Mouse (Mus musculus) urinary bladder, postnatal 10 days (tissue): ENCODE measurements around the gene Gpr152.
"Not testable (repeated sequence)": the region's sequence is repeated elsewhere in the genome, so short reads cannot be mapped to it uniquely, and the experiment has no call there.

Experiments
- DNase-seq: peaks from one replicate; pipeline ENCODE4 v3.0.0; 2022; ENCODE audit warnings: low spot score

Gpr152 gene

DNA sequence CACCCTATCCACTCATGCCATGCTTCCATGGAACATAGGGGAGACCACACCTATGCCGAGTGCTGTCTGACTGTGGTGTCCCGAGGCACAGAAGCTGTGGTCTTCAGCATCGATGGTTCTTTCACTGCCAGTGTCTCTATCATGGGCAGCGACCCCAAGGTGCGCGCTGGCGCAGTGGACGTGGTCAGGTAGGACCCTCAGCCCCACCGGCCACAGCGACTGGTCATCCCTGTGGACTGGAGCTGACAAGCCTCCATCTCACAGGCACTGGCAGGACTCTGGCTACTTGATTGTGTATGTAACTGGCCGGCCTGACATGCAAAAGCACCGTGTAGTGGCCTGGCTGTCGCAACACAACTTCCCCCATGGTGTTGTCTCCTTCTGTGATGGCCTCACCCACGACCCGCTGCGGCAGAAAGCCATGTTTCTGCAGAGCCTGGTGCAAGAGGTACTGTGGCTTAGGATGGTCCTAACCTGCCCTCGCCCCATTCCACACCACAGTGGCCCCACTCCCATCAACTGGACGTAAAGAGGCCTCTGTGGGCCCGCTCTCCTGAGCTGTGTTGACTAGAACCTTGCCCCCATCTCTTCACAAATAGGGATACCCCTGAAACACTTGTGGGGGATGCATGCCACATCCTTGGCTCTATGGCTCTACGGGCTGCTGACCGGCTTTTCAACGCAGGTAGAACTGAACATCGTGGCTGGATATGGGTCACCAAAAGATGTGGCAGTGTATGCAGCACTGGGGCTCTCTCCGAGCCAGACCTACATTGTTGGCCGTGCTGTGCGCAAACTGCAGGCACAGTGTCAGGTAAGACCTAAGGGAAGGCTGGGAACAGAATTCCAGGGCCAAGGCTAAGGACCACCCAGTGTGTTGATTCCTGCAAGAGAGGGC is 27.3 kb upstream of the Gpr152 start:
- DNase-seq = no peak

DNA sequence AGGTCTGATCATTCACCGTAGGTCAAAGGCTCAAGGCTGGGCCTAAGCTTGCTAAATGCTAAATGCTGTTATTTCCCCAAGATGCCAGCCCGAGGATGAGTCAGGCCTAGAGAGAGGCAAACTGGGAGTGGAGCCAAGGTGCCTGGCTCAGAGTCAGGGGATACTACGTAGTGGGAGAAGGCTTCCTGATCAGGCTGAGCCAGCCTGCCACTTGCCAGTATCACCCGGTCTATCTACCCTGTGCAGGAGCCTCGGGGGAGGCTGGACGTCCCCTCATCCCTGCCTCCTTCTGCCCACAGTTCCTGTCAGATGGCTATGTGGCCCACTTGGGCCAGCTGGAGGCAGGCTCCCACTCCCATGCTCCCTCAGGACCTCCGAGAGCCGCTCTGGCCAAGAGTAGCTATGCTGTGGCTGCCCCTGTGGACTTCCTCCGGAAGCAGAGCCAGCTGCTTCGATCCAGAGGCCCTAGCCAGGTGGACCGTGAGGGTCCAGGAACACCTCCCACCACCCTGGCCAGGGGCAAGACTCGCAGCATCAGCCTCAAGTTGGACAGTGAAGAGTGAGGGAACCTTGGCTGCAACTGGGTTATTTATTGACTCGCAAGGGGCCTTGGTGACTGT is 26.3 kb upstream of the Gpr152 start:
- DNase-seq = peak; percentile 50

DNA sequence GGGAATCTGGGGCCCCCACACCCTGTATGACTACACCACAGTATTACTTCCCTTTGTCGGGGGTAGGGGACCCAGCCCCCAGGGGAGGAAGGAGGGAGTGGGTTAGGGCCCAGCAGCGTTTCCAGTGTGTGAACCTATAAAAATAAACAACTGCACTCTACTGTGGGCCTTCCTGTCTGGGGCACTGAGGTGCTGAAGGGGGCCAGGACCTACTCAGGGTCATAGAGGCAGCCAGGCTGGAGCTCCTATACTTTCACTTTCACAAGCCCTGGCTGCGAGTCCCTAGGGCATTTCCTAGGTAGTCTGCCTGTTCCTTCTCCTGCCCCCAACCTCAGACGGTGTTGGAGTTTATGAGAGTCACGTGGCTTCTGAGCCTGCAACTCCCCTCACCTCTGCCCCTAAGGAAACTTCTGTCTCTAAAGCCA is 25.8 kb upstream of the Gpr152 start:
- DNase-seq = no peak

DNA sequence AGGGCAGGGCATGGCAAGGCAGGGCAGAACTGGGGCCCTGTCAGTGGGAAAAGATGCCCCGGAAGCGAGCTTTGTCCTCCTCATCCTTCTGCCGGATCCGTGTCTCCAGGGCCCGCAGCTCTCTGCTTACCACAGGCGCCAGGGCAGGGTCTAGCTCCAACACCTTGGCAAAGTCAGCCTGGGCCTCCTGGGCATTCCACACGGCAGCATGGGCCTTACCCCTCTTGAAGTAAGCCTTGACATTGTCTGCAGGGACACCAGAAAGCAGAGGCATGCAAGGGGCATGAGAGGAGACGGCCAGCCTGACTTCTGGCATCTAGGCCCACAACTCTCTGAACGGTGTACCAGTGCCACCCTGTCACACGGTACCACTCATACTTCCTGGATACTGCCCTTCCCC is 25.0 kb upstream of the Gpr152 start:
- no peak for DNase-seq

DNA sequence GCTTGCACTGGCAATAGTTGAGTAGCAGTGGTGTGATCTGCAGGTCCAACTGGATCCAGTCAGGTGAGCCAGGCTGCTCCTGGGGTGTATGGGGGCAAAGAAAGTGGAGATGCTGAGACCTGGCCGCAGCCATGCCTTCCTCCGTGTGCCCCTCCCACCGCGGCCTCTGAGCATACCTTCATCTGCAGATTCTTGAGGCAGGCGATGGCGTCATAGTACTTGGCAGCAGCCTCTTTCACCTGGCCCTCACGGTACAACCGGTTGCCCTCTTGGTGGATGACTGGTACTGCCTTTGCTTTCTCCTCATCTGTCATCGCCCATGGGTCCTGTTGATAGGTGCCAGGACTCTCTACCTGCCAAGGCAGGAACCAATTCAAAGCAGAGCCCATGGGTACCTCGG is 24.4 kb upstream of the Gpr152 start:
- no peak for DNase-seq

DNA sequence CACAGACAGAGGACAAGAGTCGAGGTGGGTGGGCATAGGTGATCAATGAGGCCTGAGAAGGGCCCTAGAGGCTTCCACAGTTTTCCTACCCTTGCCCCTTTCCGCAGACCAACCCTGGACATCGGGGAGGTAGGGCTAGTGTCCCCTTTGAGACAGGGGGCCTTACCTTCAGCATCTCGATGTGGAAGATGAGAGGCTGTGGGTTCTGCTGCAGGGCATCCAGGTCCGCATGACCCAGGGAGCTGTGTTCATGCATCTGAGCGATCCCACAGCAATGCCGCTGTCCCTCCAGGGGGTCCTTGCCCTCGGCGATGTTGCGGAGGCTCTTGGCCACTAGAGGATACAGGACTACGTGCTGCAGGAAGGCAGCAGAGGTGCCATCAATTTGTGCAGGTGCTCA is 23.8 kb upstream of the Gpr152 start:
- DNase-seq = no peak

DNA sequence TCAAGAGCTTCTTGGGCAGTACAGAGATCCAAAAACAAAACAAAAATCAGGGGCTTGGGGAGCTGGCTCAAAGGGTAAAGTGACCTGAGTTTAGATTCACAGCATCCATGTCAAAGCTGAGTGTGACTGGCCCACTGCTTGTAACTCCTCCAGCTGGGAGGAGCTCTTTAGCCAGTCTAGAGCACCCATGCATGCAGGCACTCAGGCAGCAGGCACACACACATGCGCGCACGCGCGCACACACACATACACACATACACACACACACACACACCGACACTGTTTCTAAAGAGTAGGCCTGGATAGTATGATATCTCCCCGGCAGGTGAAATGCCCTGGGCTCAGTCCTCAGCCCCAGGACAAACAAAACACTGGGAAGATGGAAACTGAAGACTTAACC is 22.6 kb upstream of the Gpr152 start:
- DNase-seq = no peak

DNA sequence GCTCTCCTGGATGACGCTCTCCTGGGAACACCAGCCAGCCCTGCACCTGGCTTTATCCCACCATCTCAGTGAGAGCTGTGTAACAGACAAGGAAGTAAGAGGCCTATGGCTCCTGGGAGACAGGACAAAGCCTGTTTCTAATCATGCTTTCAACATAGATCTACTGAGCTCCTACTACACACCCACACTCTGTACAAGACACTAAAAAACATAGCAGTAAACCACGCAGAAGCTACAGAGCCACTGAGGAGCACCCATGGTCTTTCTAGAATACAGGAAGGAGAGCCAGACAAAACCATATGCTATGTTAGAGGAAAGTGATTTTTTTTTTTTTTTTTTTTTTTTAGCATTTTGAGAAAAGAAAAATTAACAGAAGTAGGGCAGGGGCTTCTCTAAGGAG is 21.2 kb upstream of the Gpr152 start:
- DNase-seq = no peak

DNA sequence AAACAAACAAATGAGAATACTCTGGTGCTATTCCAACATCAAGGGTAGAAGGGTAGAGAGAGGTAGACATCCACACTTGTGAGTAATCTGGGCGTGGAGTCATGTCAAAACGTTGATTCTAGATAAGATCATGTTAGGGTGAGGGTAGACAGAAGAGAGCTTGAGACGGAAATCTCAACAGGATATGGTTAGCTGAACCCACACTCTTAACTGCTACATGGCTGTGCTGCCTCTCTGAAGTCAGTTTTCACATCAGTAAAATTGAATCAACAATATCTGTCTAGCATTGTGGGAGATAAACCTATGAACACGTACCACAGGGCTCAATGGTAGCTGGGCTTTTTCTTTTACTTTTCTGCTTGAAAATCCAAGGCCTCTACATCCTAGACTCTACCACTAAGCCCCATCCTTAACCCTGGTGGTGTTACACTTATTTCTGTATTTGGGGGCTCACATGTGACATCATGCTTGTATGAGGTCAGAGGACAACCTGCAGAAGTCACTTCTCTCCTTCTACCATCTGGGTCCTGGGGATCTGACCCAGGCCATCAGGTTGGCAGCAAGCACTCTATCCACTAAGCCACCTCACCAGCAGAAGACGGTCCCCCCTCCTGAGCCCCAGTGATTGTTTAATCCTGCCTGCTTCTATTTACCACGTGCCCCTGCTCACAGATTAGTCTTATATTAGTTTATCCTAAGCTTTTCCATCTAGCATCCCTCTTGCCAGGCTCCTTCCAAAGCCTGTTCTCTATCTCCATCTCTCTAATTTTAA is 19.7 kb upstream of the Gpr152 start:
- DNase-seq = no peak

DNA sequence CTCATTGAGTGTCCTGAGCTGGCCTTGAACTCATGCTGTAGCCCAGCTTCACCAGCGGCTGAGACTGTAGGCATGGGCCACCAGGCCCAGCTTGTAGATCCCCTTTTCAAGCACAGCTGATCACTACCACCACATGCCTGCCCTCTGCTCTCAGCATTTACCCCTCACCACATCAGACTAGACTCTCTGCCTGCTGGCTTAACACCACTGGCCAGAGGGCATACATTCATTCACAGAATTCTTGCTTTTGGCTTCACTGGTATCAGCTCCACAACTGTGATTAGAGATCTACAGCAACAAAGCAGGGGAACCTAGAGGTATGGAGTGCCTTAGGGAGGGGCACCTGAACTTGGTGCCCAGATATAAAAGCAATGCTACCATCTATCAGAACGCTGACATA is 19.1 kb upstream of the Gpr152 start:
- no peak for DNase-seq

DNA sequence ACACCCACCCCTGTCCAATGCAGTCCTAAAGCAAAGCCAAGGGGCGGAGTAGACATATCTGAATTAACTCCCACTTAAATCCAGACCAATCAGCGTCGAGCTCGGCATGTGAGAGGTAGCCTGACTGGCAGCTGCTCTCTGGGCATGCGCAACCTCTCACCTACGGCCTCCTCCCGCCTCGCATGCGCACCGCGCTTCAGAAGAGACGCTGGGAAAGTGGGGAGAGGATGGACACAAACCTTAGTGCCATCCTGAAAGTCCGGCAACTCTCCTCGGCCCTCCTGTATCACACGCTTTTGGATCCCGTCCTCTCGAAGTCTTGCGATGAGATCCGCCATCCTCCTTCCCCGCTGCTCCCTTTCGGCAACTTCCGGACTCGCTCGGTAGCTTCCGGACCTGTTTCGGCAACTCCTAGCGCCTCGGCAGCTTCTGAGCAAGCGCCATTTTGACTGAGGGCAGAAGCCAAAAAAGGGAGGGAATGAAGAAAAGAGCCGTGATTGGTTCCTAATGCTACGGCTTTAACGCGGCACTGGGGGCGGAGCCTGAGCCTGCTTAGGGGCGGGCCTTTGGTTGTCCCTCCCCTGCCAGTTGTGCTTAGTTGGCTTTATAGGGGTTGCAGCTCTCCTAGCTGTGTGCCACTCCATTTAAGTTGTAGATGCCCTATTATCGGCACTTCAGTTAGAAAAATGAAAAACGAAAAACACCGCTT is 18.3 kb upstream of the Gpr152 start:
- peak; percentile 93 for DNase-seq

DNA sequence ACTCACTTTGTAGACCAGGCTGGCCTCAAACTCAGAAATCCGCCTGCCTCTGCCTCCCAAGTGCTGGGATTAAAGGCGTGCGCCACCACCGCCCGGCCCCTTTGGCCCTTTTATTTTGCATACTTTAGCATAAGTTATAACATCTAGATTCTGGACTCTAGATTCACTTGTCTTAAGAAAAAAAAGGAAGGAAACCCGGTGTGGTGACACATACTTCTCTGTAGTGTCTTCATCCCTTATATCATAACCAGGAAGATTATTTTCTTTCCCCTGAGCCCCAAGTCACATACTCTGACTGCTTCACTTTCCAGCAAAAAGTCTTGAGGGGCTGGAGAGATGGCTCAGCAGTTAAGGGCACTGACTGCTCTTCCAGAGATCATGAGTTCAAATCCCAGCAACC is 17.7 kb upstream of the Gpr152 start:
- not testable (repeated sequence) for DNase-seq

DNA sequence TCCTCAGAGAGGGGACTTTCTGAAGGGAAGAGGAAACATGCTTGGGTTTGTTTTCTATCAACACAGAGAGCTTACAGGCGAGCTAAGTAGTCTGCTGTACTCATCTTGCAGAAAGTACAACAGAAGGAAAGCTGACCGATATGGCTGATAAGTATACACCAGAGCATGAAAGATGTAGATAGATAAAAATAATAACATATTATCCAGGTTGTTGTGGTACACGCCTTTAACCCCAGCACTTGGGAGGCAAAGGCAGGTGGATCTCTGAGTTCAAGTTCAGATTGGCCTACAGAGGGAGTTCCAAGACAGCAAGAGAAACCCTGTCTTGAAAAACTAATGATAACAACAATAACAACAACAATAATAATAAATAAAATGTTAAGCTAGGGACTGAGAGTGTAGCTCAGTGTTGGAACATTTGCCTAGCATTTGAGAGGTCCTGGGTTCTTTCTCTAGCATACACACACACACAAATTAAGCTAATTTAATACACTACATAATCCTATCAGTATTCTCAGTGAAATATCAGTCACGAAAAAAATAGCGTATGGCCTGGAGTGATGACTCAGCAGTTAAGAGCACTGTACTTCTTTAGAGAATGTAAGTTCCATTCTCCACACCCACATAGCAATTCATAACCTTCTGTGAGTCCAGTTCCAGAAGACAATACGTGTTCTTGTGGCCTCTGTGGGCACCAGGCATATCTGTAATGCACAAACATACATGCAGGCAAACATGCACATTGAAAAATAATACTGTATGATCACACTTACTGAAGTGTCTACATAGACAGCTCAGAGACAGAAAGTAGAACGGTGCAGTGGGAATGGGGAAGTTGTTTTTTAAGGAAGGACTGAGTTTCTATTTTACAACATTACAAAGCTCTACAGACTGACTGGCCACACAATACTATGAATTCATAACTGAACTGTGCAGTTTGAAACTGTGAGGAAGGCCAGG is 16.9 kb upstream of the Gpr152 start:
- no peak for DNase-seq

DNA sequence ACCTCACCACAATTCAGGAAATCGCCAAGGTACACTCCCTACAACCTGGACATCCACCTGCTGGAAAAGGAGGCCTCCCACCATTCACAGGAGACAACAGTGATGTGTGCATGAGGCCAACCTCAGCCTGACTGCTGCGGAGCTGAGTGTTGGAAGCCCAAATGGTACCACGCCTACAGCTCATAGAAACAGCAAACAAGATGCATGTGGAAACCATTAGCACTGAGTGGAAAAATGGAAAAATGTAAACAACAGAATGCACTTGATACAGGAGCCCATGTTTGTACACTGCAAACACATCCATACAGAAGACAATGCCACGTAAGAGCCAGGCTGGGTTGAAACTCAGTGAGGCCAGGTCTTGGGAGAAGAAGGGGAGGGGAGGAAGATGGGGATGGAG is 15.2 kb upstream of the Gpr152 start:
- DNase-seq = no peak

DNA sequence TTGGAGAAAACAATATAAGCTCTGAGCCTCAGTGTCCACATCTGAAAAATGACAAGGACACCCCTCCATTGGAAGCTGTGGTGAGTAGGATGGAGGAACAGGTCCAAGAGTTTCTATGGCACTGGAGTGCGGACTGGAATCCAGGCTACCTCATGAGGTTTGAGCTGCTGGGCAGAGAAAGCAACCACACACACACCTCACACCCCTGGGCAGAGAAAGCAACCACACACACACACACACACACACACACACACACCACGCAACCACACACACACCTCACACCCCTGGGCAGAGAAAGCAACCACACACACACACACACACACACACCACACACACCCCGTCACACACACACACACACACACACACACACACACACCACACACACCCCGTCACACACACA is 14.3 kb upstream of the Gpr152 start:
- not testable (repeated sequence) for DNase-seq

DNA sequence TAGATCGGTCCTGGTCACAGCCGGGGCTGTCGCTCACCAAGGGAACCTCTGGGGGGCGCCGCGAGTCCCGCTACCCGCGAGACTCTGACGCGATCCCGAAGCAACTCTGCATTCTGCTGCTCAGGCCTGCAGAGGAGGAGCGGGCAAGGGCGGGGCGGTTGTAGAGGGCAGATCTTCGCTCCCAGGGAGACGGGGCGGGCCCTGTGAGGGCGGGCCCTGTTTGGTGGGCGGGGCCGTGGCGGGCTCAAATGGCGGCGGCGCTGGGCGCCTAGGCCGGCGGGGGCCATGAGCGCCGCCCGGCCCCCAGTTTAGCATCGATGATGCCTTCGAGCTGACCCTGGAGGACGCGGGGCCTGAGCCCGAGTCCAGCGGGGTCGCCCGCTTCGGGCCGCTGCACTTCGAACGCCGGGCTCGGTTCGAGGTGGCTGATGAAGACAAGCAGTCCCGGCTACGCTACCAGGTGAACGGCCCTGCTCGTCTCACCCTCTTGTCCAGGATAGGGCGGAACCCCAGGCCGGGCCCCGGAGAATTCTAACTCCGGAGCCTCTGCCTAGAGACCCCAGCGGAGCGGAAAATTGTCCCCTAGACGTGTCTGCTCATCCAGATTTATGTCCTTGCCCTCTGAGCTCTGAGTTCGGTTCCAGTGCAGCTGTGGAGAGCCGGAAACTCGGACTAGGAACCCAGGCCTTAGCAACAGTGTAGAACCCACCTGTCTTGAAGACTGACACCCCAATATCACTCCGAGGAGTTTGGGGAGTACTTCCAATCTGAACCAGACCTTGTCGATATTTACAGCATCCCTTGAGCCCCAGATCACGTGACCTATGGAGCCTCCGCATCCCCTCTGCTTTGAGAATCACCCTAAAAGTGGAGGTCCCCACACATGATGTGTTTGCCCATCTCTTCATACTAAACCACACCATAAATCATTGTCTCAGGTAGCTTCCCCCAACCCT is 13.6 kb upstream of the Gpr152 start, which contains the start of gene Aip:
Aip (minus strand) TSS at position 118 of the 956 bp plus-strand sequence.
- DNase-seq = peak; percentile 90

DNA sequence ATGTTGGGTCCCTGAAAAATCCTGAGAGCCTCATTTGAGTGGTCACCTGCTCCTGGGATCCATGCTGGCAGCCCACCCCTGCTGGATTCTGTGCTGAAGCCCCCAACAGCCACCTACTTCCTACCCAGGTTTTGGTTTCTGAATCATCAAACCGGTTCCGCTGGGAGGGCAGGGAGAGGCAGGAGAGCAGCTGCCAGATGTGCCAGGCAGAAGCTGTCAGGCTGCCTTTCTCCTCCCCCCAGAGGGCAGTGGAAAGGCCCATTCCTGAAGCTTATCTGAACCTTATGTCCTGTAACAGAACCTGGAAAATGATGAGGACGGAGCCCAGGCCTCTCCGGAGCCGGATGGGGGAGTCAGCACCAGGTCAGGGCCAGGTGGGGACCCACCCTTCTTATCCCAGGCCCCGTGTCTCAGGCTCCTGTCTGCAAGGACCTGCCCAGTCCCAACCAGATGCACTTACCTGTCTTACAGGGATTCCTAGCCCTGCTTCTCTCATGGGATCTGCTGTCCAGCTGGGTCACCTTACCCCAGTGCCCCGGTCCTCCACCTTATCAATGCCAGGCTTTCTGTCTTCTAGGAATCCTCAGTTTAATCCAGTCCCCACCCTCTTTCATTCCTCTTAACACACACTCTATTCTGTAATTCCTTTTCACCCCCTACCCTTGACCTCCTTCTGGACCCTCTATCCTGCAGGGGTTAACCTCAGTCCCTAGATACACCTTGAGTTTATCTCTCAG is 12.7 kb upstream of the Gpr152 start:
- no peak for DNase-seq

DNA sequence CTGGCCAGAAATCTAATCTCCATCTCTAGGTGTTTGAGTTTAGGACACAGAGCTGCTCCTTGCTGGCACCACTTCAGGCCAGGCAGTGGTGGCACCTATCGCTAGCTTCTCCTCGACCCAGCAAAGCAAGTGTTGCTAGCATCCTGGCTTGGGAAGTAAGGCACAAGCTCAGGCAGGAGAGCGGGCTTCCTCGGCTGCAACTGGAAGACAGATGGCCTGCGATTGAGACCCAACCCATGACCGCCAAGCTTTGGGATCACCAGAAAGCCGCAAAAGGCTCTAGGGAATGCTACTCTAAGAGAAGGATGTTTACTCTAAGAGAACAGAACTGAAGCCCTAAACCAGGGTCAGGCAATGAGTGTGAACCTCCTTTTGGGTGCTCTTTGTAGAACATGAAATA is 10.1 kb upstream of the Gpr152 start:
- no peak for DNase-seq

DNA sequence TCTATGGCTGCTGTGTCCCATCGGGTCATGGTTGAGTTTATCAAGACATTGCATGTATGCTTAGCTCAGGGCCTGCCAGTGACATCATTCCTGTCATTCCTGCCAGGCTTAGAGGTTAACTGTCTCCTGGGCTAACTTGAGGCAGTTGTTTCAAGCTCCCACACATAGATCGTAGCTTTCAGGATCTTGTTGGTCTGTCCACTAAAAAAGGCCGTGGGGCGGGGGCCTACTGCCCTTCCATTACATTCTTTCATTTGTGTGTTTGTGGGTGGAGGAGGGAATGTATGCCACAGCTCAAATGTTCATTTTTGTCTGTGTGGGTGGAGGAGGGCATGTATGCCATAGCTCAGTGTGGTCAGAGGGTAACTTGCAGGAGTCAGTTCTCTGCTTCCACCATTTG is 9.5 kb upstream of the Gpr152 start:
- DNase-seq = no peak
